Mouse (Mus musculus) midbrain, embryonic 10.5 days (tissue): ENCODE measurements around the gene Lrba. TPM values are rescaled to one million over a fixed set of nuclear protein-coding genes. Genes with fewer than 3 reads are reported as not detected.
A peak's percentile ranks its signal among the peaks of the same experiment; 100 is the strongest.

Source experiments
- DNase-seq: peaks from one replicate; pipeline ENCODE4 v3.0.0-alpha.2; 2017; ENCODE audit warnings: low spot score
- H3K27ac ChIP-seq: fragments of 300-500 bp; sonication (generic); replicated peaks from 2 replicates; pipeline ENCODE4 v1.5.1; 2016; ENCODE audit warnings: mild to moderate bottlenecking
- H3K27me3 ChIP-seq: fragments of 300-500 bp; sonication (generic); 2 replicates; pipeline ENCODE4 v1.6.1; 2016; ENCODE audit warnings: low read depth, mild to moderate bottlenecking; ENCODE audit not compliant: poor library complexity, severe bottlenecking
- H3K36me3 ChIP-seq: fragments of 300-500 bp; sonication (generic); 2 replicates; pipeline ENCODE4 v1.6.1; 2016; ENCODE audit warnings: mild to moderate bottlenecking, moderate library complexity
- H3K4me1 ChIP-seq: fragments of 300-500 bp; sonication (generic); 2 replicates; pipeline ENCODE4 v1.6.1; 2016
- H3K4me3 ChIP-seq: fragments of 300-500 bp; sonication (generic); 2 replicates; pipeline ENCODE4 v1.5.1; 2016; ENCODE audit warnings: mild to moderate bottlenecking, moderate library complexity
- H3K9me3 ChIP-seq: fragments of 300-500 bp; sonication (generic); replicated peaks from 2 replicates; pipeline ENCODE4 v1.6.1; 2016; ENCODE audit warnings: mild to moderate bottlenecking
- WGBS: fragments of 180-500 bp; shearing (Covaris S2); methylation state at CpG from one replicate; pipeline ENCODE4 v1.1.7; 2016; 5-methylcytosine and 5-hydroxymethylcytosine counted together
- polyA plus RNA-seq: library from polyadenylated mRNA; unstranded; fragments of >200 nt; fragmentation: Nextera tagmentation; extraction: Ambion mirVana; gene quantifications from 2 replicates; pipeline ENCODE4 v1.2.1, GENCODE M21; 2016

The Lrba gene
- polyA plus RNA-seq, 1 experiment from 2014 or later, result 3.6 TPM

DNA sequence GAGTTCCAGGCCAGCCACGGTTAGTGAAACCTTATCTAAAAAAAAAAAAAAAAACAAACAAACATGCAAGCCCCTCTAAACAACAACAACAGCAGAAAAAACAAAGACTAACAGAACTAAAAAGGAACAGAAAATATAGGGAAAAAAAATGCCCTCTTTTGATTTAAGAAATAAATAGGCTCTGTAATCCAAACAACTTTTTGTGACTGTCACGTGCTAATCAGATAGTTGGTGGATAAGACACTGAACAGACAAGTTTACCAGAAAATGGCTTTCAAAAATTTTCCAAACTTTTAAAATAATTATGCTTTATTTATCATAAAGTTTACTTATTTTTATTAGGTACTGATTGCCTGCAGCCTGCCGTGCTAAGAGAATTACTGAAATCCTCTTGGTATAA lies 13.5 kb upstream of the Lrba start:
- no peak overlapping the region for H3K4me3 ChIP-seq
- no peaks in the 10 kb centered on the region for H3K27me3 ChIP-seq
- WGBS, result 93% methylated on average over 3 of the region's 3 CpGs
- no peak overlapping the region for H3K27ac ChIP-seq
- no peak for DNase-seq
- H3K4me1 ChIP-seq, result no peaks in the 10 kb centered on the region
- no peaks in the 10 kb centered on the region for H3K9me3 ChIP-seq
- no peaks in the 10 kb centered on the region for H3K36me3 ChIP-seq

DNA sequence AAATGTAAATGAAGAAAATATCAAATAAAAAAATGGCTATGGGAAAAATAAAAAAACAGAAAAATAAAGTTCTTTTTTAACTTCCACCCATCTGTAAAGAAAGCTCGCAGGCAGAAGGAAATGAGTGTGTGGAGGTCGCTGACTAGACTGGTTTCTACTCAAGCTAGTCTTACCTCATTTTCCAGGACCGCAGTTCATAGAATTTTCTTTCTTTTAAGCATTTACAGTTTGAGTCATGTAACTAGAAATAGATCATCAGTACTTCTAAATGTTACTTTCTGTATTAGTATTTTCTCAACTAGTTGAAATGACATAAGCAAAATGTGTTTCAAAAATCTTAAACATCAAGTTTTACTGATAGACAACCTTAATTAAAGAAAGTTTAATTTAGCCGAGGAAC lies 10.2 kb upstream of the Lrba start:
- no peak for DNase-seq
- Histone ChIP-seq H3K9me3 (no peaks in the 10 kb centered on the region), H3K4me1 (no peaks in the 10 kb centered on the region), H3K4me3 (no peak overlapping the region), H3K36me3 (no peaks in the 10 kb centered on the region), H3K27me3 (no peaks in the 10 kb centered on the region), H3K27ac (no peak overlapping the region)
- WGBS, result 93% methylated on average over 4 of the region's 4 CpGs

DNA sequence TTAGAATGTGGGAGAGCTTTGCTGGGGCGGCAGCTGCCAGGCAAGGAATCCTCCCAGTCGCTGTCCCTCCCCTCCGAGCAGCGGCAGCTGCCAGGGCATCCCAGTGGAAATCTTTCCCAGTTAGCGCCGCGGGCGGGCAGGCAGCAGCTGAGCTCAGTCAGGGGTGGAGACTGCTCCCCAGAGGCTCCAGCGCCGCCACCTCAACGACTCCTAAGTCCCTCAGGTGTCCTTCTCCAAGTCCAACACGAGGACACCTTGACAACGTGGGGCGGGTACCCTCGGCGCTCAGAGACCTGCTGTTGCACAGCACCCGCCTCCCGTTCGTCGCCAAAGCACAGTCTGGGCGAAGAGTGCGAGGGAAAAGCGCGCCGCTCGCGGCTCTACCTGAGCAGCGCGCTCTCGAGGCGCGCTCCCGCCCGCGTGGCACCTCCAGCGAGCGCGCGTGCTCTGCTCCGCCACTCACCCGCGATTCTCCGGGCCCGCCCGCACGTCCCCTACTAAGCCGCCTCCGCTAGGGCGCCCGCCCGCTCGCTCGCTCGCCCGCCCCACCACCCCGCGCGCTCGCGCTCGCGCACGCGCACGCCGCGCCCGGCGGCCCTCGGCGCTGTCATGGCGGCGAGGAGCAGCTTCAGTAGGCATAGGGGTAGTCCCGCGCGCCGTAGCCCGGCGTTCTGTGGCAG lies 706 bp upstream of the Lrba start:
- peaks cover 24% of the 10 kb centered on the region for H3K27me3 ChIP-seq
- H3K4me3 ChIP-seq, result peak overlapping the region; percentile 93
- WGBS, result under 1% methylated on average over 79 of the region's 79 CpGs
- DNase-seq, result peak; percentile 86
- no peaks in the 10 kb centered on the region for H3K36me3 ChIP-seq
- peaks cover 14% of the 10 kb centered on the region for H3K4me1 ChIP-seq
- peak overlapping the region; percentile 95 for H3K27ac ChIP-seq
- no peaks in the 10 kb centered on the region for H3K9me3 ChIP-seq

DNA sequence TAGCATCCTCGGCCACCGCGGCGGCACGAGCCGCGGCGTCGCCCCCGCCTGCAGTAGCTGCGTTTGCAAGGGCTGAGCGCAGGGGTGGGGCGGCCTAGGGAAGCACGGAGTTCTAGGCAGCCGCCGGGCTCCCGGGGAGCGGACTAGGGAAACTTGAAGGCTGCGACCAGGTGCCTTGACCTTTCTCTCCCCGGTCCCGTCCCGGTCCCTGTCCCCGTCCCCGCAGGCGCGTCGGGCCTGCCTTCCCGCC lies 241 bp upstream of the Lrba start:
- Histone ChIP-seq H3K4me3 (peak overlapping the region; percentile 93), H3K4me1 (peaks cover 14% of the 10 kb centered on the region), H3K27me3 (peaks cover 24% of the 10 kb centered on the region), H3K36me3 (no peaks in the 10 kb centered on the region), H3K27ac (peak overlapping the region; percentile 95), H3K9me3 (no peaks in the 10 kb centered on the region)
- DNase-seq, result no peak
- 0% methylated on average over 27 of the region's 28 CpGs for WGBS

DNA sequence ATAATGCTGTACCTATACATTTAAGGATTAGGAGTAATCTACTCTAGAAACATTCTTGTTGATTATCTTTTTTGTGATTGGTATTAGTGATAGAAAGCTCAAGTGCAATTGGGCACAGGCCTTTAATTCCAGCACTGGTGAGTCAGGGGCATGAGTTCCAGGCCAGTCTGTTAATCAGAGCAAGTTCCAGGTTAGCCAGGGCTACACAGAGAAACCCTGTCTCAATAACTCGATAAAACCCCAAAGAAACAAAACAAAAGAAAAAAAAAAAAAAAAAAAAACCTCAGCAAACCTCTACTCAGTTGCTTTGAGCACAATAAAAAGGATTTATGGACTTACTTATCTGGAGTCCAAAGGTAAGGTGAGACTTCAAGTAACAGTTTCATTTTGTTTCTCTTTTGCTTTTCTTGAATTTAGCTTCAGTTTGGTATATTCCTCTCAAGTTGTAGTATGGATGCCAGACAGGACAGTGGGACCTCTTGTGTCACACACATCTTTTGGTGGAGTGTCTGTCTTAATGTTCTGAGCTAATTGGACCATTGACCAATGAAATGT lies 7.1 kb downstream of the Lrba start:
- H3K9me3 ChIP-seq, result no peaks in the 10 kb centered on the region
- WGBS, result 48% methylated on average over 1 of the region's 1 CpGs
- H3K36me3 ChIP-seq, result no peaks in the 10 kb centered on the region
- no peaks in the 10 kb centered on the region for H3K27me3 ChIP-seq
- no peak overlapping the region for H3K27ac ChIP-seq
- DNase-seq, result no peak
- H3K4me1 ChIP-seq, result no peaks in the 10 kb centered on the region
- no peak overlapping the region for H3K4me3 ChIP-seq

DNA sequence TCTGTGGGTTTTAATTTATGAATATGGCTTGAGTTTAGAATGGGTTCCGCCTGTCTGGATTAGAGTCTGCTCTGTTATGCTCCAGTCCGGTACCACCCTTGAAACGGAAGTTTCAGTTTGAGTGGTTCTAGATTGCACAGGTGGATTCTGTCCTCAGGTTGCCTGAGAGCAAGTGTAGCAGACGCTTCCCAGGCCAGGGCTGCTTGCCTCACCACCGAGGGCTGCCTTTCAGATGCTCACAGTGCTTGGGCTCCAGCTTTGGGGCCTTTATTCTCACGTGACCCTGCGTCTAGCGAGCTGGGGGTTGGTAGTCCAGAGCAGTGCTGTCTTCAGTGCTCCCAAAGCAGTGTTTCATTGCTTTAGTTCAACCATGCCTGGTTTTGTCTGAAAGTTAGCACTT lies 22.7 kb downstream of the Lrba start:
- no peaks in the 10 kb centered on the region for H3K9me3 ChIP-seq
- WGBS, result 77% methylated on average over 8 of the region's 8 CpGs
- no peak for DNase-seq

DNA sequence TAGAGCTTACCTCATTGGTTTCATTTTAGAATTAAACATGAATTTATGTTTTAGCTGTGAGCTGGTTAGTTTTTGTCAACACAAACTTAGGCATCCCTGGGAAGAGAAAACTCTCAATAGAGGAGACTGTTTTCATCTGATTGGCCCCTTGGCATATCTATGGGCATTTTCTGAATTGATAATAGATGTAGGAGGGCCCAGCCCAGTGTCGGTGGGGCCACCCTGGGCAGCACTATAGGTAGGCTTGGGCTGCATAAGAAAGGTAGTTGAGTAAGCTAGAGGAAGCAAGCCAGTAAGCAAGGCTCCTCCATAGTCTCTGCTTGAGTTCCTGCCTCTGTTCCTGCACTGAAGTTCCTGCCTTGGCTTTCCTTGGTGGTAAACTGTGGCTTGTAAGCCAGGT lies 26.7 kb downstream of the Lrba start:
- WGBS, result 78% methylated on average over 1 of the region's 1 CpGs
- no peaks in the 10 kb centered on the region for H3K36me3 ChIP-seq
- DNase-seq, result no peak

More for the DNA sequence above, 22.7 kb downstream of the Lrba start:
- Histone ChIP-seq H3K4me3 (no peak overlapping the region), H3K4me1 (0 out of 2 replicates have a peak, but pooled peaks cover 2% of the 10 kb centered on the region), H3K27ac (no peak overlapping the region), H3K27me3 (no peaks in the 10 kb centered on the region), H3K36me3 (no peaks in the 10 kb centered on the region)

DNA sequence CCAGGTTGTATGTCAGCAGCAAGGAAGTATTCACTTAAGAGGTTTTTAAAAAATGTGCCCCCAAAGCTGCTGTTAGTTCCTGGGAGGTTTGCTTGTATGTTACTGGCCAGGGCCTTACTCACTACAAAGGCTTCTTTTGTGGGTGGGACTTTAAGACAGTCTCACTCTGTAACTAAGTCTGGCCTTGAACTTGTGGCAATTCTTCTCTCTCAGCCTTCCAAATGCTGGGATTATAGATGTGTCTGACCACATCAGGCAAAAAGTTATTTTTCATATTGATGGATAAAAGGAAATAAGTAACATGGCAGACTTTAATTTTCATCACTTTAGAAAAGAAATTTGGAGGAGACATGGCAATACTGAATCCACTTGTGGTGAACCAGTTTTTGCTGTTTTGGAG lies 28.1 kb downstream of the Lrba start:
- DNase-seq, result no peak
- Histone ChIP-seq H3K27me3 (no peaks in the 10 kb centered on the region), H3K36me3 (no peaks in the 10 kb centered on the region), H3K27ac (no peak overlapping the region), H3K4me3 (no peak overlapping the region), H3K4me1 (no peaks in the 10 kb centered on the region), H3K9me3 (no peaks in the 10 kb centered on the region)

More for the DNA sequence above, 26.7 kb downstream of the Lrba start:
- Histone ChIP-seq H3K27ac (no peak overlapping the region), H3K9me3 (no peaks in the 10 kb centered on the region), H3K4me1 (0 out of 2 replicates have a peak, but pooled peaks cover 2% of the 10 kb centered on the region), H3K4me3 (no peak overlapping the region), H3K27me3 (no peaks in the 10 kb centered on the region)

DNA sequence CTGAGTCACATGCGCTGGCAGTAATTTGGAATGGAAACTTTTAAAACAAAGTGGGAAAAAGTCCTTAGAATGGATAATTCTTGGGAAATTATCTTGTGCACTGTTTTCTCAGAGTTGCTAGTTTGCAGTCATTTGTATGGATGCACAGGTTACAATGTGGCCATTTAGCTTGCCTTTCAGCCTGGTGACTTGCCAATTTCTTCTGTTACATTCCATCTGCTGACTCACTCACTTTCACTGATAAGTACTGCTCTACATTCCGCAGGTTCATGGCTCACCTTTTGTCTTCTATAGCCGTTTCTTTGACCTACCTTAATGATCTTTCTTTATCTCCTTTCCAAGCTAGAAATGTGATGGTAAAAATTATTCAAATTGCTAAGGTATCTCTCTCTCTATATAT lies 28.6 kb downstream of the Lrba start:
- H3K27ac ChIP-seq, result no peak overlapping the region
- H3K4me3 ChIP-seq, result no peak overlapping the region
- H3K27me3 ChIP-seq, result no peaks in the 10 kb centered on the region
- no peaks in the 10 kb centered on the region for H3K36me3 ChIP-seq
- H3K9me3 ChIP-seq, result no peaks in the 10 kb centered on the region
- WGBS, result 85% methylated on average over 3 of the region's 3 CpGs
- DNase-seq, result no peak
- no peaks in the 10 kb centered on the region for H3K4me1 ChIP-seq

DNA sequence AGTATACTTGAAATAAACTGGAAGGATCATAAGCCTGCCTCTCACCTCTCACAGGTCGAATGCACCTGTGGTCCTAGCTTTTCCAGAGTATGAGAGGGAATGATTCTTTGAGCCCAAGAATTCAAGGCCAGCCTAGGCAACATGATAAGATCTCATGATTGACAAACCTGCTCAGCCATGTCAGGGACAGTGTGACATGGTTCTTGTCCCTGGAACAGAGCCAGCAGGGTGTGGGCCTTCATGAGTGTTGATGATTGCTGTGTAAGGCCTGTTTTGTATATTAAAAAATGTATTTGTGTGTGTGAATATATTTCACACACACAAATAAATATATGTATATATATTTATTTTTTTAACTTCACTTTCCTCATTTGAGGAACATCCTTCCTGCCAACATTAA lies 29.3 kb downstream of the Lrba start:
- DNase-seq, result no peak
- no peaks in the 10 kb centered on the region for H3K27me3 ChIP-seq
- H3K36me3 ChIP-seq, result no peaks in the 10 kb centered on the region
- H3K27ac ChIP-seq, result no peak overlapping the region
- 78% methylated on average over 1 of the region's 1 CpGs for WGBS
- no peaks in the 10 kb centered on the region for H3K9me3 ChIP-seq
- no peaks in the 10 kb centered on the region for H3K4me1 ChIP-seq
- no peak overlapping the region for H3K4me3 ChIP-seq

DNA sequence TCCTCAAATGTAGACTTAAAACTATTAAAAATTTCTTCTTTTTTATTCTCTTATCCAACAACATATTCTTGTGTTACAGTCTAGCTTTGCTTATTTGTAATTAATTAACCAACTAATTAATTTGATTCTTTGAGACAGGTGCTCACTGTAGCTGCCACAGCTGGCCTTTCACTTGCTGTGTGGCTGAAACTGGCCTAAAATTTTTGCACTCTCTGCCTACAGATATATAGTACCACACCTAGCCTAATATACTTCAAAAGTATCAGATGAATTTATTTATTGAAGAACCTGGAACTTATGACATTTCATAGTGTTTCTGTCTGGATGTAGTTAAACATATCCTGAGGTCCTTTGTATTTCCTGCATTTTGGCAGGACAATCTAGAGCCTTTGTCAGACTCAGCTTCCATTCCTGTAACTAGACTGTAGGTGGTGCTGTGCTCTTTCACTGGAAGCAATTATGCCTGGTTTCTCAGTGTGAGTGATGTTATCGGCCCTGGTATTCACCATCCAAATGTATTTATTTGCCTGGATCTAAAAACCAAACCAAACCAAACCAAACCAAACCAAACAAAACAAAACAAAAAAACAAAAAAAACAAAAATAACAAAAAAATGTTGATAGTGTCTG lies 43.7 kb downstream of the Lrba start:
- no peaks in the 10 kb centered on the region for H3K4me1 ChIP-seq
- 20% methylated on average over 1 of the region's 1 CpGs for WGBS

DNA sequence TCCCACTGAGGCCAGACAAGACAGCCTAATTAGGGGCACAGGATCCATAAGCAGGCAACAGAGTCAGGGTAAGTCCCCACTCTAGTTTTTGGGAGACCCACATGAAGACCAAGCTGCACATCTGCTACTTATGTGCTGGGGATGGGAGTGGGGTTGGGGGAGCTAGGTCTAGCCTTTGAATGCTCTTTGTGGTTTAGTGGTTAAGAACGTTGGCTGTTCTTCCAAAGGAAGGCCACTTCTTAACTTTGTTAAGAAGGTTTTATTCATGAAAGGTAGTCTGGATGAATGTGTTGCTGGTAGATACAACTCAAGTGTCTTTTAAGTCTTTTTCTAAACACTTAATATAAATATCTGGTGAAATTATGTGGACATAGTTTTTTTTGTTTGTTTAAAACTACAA lies 51.2 kb downstream of the Lrba start:
- Histone ChIP-seq H3K27me3 (no peaks in the 10 kb centered on the region), H3K27ac (no peak overlapping the region), H3K4me1 (0 out of 2 replicates have a peak, but pooled peaks cover 6% of the 10 kb centered on the region), H3K36me3 (no peaks in the 10 kb centered on the region), H3K4me3 (no peak overlapping the region), H3K9me3 (no peaks in the 10 kb centered on the region)
- no peak for DNase-seq
- 85% methylated on average over 1 of the region's 1 CpGs for WGBS

More for the DNA sequence above, 43.7 kb downstream of the Lrba start:
- DNase-seq, result peak; percentile 17
- no peaks in the 10 kb centered on the region for H3K36me3 ChIP-seq
- H3K27me3 ChIP-seq, result no peaks in the 10 kb centered on the region
- H3K4me3 ChIP-seq, result no peak overlapping the region
- H3K27ac ChIP-seq, result no peak overlapping the region
- no peaks in the 10 kb centered on the region for H3K9me3 ChIP-seq

DNA sequence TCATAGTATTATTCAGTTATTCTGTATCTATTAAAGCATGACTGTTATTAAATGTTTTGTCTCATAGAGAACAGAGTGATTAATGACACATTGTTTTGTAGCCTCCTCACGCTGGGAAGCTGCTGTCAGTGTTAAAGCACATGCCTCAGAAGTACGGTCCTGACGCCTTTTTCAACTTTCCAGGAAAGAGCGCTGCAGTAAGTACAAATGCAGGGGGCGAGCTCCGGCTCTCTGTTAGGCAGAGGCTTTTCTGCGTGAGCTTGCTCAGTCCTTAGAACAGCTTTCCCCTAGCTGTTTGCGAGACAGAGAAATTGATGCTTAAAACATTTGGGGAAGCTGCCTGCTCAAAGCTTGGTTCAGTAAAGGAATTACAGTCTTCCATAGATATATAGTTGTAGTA lies 66.8 kb downstream of the Lrba start:
- 64% methylated on average over 8 of the region's 8 CpGs for whole genome bisulfite sequencing
- DNase-seq, result no peak
- no peaks in the 10 kb centered on the region for H3K9me3 ChIP-seq
- no peak overlapping the region for H3K27ac ChIP-seq
- H3K27me3 ChIP-seq, result no peaks in the 10 kb centered on the region
- H3K4me1 ChIP-seq, result no peaks in the 10 kb centered on the region
- H3K4me3 ChIP-seq, result no peak overlapping the region
- no peaks in the 10 kb centered on the region for H3K36me3 ChIP-seq
